16 mouse cellular contexts compared by ENCODE assay signal in genomic region chr6:117652012-117652411, GRCm38 (mm10).
DNase-seq lines count a peak whose midpoint lies in the region; ATAC-seq and TF ChIP-seq lines count a peak whose summit lies in the region.
"Had no signal": no experiment of that assay in that cellular context is flagged by ENCODE, and none has a peak within 500 bp of the region (broad histone marks: within the 10 kb centered on the region; RNA-seq: fewer than 3 reads in every experiment).

No protein-coding gene starts in this region.

- H3K36me3 ChIP-seq in heart, adult 2 months (ENCODE audit: control insufficient read depth, insufficient read depth, low read length): no peaks in the 10 kb centered on the region
- no peaks in the 10 kb centered on the region for H3K36me3 ChIP-seq in heart, embryonic 12.5 days
- H3K36me3 ChIP-seq: liver, embryonic 13.5 days; midbrain, embryonic 15.5 days had no signal

- H3K9me3 ChIP-seq in heart, embryonic 12.5 days (replicated peaks): no peaks in the 10 kb centered on the region
- H3K9me3 ChIP-seq: liver, embryonic 13.5 days; midbrain, embryonic 15.5 days had no signal

- TF ChIP-seq EP300 in heart, adult 2 months (IDR thresholded peaks at IDR 0.05; ENCODE audit: insufficient read depth, low read depth, low read length): 0 out of 2 replicates have a peak, but pooled peaks have one; percentile 5

- H3K9ac ChIP-seq in heart, adult 2 months (ENCODE audit: low read depth, low read length): no peak overlapping the region
- H3K9ac ChIP-seq in heart, embryonic 12.5 days: no peak overlapping the region
- H3K9ac ChIP-seq: liver, embryonic 13.5 days; midbrain, embryonic 15.5 days had no signal

- no peak overlapping the region for H3K4me3 ChIP-seq in heart, adult 2 months
- H3K4me3 ChIP-seq in heart, embryonic 12.5 days: no peak overlapping the region
- H3K4me3 ChIP-seq in lung, adult 2 months (replicated peaks; ENCODE audit: extremely low read depth, low read depth, low read length): no peak overlapping the region
- H3K4me3 ChIP-seq: liver, embryonic 13.5 days; midbrain, embryonic 15.5 days had no signal

- intact Hi-C loops in heart, adult 2 months (cut with DNase I): loop anchor here (2.0 to 10.0 kb wide), 3 partner anchors 45 to 217 kb away; no protein-coding TSS in a partner anchor

- peak; percentile 32 to 44 for DNase-seq in heart, adult 2 months
- DNase-seq in Muller cell, postnatal 12 days (ENCODE audit: inconsistent ontology term): peak; percentile 9
- peak; percentile 14 for DNase-seq in fat pad, adult 2 months (ENCODE audit: extremely low read depth, low read depth, low spot score)
- peak; percentile 21 for DNase-seq in lung, adult 2 months
- DNase-seq in kidney, postnatal 14 days: no peak
- DNase-seq in embryo, embryonic 10.5 days (ENCODE audit: low spot score): no peak
- DNase-seq in layer of hippocampus, postnatal 14 days (ENCODE audit: low spot score in 2 of 2): no peak
- DNase-seq: adrenal gland, postnatal 14 days; cerebellum, adult 9-10 months; gastrocnemius, postnatal 36 days; liver, embryonic 13.5 days; right cerebral cortex, postnatal 14 days; thymus, adult 18-20 months had no signal

- ATAC-seq in heart, embryonic 12.5 days (ENCODE audit: insufficient number of reproducible peaks, low FRiP score): no peak
- ATAC-seq: midbrain, embryonic 15.5 days had no signal

- H3K27ac ChIP-seq in heart, adult 2 months: peak overlapping the region; percentile 68
- H3K27ac ChIP-seq in heart, embryonic 12.5 days (ENCODE audit: poor library complexity, severe bottlenecking): no peak overlapping the region
- H3K27ac ChIP-seq: kidney, postnatal 0 days; liver, embryonic 13.5 days; midbrain, embryonic 15.5 days had no signal

- H3K79me2 ChIP-seq in heart, adult 2 months (replicated peaks; ENCODE audit: control insufficient read depth, insufficient read depth, low read length): no peaks in the 10 kb centered on the region

- no peak for TF ChIP-seq CTCF in heart, adult 2 months (IDR thresholded peaks at IDR 0.05)
- no peak for TF ChIP-seq CTCF in lung, adult 2 months (IDR thresholded peaks at IDR 0.05; ENCODE audit: insufficient read depth, low read length)

- WGBS in heart, adult 2 months: 38% methylated on average over 3 of the region's 3 CpGs
- WGBS in heart, embryonic 12.5 days: 30% methylated on average over 3 of the region's 3 CpGs
- 7% methylated on average over 3 of the region's 3 CpGs for WGBS in lung, adult 2 months

- H3K4me2 ChIP-seq in heart, embryonic 12.5 days: no peak overlapping the region
- H3K4me2 ChIP-seq: liver, embryonic 13.5 days; midbrain, embryonic 15.5 days had no signal

- TF ChIP-seq POLR2A in heart, adult 2 months (IDR thresholded peaks at IDR 0.05; ENCODE audit: insufficient read depth, low read depth, low read length): no peak
- no peak for TF ChIP-seq POLR2A in lung, adult 2 months (IDR thresholded peaks at IDR 0.05; ENCODE audit: borderline replicate concordance, extremely low read depth, low read depth, low read length)

- H3K4me1 ChIP-seq in heart, adult 2 months (ENCODE audit: control insufficient read depth, insufficient read depth, low read length): peaks cover 9% of the 10 kb centered on the region
- H3K4me1 ChIP-seq in heart, embryonic 12.5 days (replicated peaks): peaks cover 6% of the 10 kb centered on the region
- peaks cover 5% of the 10 kb centered on the region for H3K4me1 ChIP-seq in lung, adult 2 months (ENCODE audit: control insufficient read depth, insufficient read depth, low read length)
- H3K4me1 ChIP-seq: liver, embryonic 13.5 days; midbrain, embryonic 15.5 days had no signal

- H3K27me3 ChIP-seq in heart, adult 2 months (ENCODE audit: control insufficient read depth, insufficient read depth, low read length): no peaks in the 10 kb centered on the region
- H3K27me3 ChIP-seq in heart, embryonic 12.5 days (replicated peaks): peaks cover 24% of the 10 kb centered on the region
- H3K27me3 ChIP-seq: liver, embryonic 13.5 days; midbrain, embryonic 15.5 days had no signal

Comparison
In these comparisons a context has a peak if more than half of its experiments do, and no peak if none do; other contexts are left out.
1. DNase-seq: peak in heart, adult 2 months (2 of 2), Muller cell, postnatal 12 days (single experiment), fat pad, adult 2 months (single experiment) and lung, adult 2 months (single experiment); none in kidney, postnatal 14 days (single experiment), embryo, embryonic 10.5 days (single experiment) and layer of hippocampus, postnatal 14 days (0 of 2).